Mouse (Mus musculus): ENCODE measurements around the gene Fam155a.

DNA sequence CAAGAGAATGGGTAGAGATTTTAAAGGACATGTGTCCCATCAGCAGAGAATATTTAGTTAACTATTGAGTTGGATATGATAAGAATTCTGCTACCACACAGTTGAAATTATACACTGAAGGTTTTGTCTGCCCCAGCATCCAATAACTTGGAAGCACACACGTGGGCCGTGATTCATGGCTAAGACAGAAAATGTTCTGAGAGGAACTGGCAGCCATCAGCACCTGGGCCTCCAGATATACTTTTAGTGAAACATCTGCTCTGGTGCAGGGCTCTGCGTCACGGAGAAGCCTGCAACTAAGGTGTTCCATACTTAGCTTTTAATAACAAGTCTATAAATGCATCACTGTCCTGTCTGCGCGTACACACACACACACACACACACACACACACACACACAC lies 24.8 kb upstream of the Fam155a start:
- no peak for TF ChIP-seq POLR2A (IDR thresholded peaks at IDR 0.05; ENCODE audit: insufficient read depth, low read depth, low read length)
- TF ChIP-seq CTCF (IDR thresholded peaks at IDR 0.05; ENCODE audit: insufficient read depth, low read depth, low read length), result no peak
